Mouse (Mus musculus) cerebellum, adult 11-12 months (tissue): Measurements from ENCODE around the gene Stmnd1.
"Not testable (repeated sequence)": the region's sequence is repeated elsewhere in the genome, so short reads cannot be mapped to it uniquely, and the experiment has no call there.

Source experiments
- DNase-seq: peaks from one replicate; pipeline ENCODE4 v3.0.0; 2022

The Stmnd1 gene

DNA sequence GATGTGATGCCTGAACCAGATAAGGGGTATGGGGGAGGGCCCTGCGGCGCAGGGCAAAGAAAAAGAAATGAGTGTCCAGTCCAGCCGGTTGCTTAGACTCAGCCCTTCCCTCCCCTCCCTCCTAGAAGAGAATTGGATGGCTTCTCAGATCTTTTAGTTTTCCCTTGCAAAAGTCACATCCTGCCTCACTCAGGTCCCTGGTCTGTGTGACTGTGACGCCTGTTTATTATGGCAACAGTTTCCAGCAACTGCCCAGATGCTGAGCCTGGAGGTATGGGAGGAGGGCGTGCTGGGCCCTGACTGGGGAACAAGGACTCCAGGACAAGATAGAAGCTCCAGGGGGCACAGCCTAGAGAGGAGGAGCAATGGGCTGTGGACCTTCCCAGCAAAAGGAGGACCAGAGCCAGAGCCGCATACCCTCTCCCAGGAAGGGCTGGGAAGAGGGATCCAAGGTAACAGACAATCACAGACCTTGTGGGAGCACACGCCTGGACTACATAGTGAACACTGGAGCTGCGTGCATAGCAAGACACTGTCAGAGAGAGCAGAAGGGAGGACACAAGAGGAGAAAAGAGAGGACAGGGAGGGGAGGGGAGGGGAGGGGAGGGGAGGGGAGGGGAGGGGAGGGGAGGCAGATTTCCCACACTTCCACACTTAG, at the start of gene Stmnd1:
Gene Stmnd1, plus strand, starts transcription at position 269 of the 658 bp plus-strand sequence.
- no peak for DNase-seq

DNA sequence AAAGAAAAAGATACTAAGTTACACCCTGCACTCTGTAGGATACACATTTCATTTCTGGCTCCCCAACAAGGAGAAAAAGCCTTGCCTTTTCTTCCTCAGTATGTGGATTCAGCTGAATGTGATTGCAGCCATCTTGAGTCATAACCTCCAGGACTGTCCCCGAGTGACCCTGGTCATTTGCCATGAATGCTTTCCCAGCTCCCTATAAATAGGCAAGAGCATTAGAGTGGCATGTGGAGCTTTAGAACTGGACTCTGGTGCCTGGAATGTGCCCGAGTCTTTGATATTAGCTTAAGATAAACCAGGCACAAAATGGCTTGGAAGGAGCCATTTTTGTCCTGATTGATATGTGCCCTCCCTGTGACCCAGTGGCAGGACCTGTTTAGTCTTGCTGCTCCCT, 46.6 kb upstream of the Stmnd1 start:
- DNase-seq, result no peak

DNA sequence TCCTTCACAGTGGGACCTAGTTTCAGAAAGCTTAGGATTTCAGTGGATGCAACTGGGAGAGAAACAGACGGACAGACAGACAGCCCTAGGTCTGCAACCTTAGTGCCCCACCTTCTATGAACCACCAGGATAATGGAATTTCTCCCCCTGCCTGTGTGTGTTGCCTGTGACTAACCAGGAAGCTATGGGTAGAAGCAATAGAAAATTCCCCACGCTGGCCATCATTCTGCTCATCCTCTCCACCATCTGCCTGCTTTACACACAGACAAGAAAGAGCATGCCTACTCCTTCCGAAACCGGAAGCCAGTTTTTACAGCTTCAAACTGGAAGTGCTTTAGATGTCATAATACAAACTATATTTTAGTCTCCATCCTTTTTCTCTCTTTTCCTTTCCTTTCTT, 46.0 kb upstream of the Stmnd1 start:
- DNase-seq, result no peak

DNA sequence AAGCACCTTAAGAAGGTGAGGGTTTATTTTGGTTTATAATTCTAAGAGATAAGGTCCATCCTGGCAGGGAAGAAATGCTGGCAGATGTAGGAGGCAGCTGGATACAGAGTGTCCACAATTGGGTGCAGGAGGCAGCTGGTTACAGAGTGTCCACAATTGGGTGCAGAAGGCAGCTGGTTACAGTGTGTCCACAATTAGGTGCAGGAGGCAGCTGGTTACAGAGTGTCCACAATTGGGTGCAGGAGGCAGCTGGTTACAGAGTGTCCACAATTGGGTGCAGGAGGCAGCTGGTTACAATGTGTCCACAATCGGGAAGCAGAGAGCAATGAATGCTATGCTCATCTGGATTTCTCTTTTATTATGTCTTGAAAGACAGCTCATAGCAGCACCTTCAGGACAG, 44.8 kb upstream of the Stmnd1 start:
- DNase-seq, result not testable (repeated sequence)

DNA sequence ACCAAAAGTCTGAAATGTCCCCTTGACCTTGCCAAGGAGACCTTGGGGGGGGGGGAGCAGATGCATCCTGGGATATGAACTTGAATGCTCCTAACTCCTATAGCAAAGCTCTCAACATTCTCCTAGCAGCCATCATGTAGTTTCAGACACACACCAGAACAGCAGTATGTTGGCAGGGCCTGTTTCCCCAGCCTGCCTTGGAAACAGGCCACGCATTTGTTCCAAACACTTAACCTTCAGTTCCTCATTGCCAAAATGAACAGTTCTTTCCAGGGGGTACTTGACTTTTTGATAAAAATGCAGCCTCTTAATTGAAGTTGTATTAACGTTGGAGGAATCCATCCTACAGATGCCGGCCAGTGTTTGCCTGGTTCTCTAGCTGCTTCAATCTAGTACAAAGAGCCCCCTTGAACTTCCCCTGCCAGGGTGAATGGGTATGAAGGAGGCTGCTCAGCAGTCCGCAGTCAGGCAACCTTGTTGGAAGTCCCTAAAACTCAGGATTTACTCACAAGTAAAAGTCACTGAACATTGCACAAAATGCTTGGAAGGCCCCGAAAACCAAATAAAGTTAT, 41.9 kb upstream of the Stmnd1 start:
- DNase-seq, result no peak

DNA sequence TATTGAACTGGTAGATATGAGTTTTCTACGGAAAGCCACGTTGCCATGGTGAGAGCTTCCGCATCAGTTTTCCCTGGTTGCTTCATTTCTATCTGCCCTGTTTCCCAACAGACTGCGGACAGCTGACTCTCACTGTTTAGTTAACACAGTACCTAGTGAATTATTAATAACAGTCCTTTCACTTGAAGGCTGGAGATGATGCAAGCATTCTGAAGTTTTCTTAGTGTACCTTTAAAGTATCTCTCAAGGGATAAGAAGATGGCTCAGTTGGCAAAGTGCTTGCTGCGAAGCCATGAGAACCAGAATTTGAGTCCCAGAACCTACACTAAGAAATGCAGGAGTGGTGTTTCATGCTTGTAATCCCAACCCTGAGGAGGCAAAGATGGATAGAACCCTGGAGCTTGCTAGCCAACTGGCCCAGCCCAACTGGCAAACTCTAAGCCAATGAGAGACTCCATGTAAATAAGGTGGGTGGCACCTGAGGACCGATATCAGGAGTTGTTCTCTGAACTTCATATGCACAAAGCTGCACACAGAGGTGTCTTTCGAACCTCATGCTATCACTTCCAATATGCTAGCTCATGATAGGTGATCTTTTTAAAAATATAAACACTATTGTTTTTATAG, 35.7 kb upstream of the Stmnd1 start:
- no peak for DNase-seq

DNA sequence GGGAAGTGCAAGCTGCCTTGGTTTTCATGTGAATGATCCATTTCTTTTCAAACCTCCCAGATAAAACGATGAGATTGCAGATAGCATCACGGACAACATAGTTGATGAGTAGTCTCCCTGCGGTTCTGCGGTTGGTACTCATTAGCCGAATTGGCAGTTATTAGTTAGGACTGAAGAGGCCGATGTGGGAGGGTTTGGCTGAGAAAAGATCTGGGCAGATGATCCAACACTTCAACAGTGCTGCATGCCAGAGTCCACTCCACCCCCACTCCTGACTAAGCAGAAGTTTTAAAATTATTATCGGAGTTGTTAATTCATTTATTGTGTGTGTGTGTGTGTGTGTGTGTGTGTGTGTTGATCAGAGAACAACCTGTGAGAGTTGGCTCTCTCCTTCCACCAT, 34.7 kb upstream of the Stmnd1 start:
- no peak for DNase-seq

DNA sequence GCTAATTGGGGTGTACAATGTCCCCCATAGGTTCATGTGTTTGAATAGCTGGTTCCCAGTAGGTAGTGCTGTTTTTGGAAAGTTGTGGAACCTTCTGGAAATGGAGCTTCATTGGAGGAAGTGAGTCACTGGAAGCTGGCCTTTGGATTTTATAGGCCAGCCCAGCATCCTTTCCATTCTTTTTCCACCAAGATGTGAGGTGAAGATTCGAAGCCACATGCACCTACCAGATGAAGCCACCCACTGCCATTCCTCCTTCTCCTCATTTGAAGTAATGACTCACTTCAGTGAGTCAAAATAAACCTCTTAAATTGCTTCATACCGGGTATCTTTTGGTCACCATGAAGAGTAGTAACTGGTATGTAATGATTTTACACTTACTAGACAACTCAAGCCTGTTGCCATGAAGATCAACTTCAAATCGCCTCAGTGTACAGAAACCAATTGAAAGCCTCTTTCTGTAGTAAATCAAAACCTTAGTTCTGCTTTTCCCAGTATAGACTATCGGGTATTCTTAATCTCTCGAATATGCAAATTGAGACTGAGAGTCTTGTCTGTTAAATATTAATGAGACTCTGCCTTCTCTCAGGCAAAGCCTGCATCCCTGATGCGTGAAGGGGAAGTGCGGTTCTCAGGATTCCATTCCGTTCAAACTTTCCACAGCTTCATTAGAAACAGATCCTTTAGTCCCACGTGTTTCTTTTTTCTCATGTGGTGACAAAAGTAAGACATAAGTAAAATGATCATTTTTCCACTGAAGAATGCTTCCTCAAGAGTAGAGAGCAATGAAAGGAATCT, 31.9 kb upstream of the Stmnd1 start:
- no peak for DNase-seq

DNA sequence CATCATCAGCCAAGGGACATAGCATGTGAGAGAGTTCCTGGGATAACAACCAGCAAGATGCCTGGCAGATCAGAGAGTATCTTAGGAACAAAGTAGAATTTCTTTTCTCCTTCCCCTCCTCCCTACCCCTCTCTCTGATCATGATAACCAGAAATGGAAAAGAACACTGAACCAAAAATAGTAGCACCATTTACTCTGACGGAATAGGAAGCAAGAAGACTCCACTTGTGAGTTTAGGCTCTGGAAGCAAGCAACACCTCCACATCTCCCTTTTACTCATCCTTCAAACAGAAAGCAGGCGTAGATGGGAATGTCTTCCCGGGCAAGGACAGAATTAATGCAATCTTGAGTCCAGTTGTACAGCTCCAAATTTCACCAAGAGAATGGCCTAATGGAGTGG, 19.8 kb upstream of the Stmnd1 start:
- DNase-seq, result no peak

DNA sequence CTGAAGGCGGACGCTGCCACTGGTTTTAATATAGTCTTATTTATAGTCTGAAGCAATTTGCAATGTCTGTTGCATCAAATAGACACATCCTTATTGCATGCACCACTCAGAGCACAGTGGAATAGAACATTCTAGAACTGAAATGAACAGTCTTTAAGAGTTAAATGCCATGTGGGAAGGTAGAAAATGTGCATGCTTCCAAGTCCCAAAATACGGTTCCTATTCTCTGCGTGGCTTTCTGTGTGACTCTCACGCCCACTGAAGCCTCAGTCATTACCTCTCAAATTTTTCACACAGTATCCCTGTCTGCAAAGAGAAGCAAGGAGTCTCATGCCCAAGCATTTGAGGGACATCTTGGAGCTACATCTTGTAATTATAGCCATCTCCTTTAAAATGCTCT, 19.4 kb upstream of the Stmnd1 start:
- DNase-seq, result no peak

DNA sequence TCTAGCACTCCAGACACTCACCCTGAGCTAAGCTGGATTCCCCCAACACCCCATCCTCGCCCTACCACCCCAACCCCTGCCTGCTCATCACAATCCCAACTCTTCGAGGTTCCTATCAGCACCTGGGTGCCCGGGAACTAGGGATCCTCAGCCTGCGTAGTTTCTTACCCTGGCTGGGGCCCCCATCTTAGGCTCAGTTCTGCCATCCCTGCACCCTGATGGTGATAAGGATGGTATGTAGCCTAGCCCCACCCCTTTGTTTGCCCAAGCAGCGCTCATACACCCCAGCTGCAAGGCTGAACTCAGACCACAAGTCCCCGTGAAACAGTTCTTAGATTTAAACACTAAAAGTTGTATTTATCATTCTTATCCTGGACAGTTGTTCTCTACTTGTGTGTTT, 17.9 kb upstream of the Stmnd1 start:
- no peak for DNase-seq

DNA sequence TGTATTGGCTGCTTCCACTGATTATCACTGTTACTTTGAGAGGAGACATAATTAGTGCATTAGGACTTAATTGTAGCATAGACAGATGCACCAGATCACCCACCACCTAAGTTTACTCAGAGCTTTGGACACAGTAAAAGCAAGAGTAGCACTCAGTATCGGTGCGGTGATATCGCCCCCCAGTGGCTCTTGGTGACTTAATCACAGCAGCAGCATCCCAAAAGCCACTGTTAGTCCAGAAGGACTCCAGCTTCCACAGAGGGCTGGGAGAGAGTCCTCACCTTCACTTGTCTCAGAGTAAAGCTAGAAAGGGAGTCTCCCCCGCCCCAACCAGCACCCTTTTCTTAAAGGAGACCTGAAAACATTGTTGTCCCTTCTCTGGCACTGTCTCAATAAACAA, 15.7 kb upstream of the Stmnd1 start:
- DNase-seq, result peak; percentile 7

DNA sequence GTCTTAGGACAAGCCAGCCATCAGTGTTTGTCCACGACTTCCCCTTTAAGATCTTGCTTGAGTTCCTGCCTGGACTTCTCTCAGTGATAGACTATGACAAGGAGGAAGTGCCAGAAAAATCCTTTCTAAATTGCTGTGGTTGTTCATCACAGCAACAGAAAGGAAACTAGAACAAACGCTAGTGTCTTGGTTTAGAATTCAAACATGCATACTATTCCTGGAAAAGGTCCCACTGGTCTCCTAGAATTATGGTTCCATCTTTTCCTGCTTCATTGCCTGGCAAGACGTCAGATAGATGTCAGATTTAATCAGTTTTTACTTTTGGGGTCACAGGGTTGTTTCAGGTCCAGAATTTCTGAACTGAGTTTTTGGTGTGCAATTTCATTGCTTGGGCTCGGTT, 14.0 kb upstream of the Stmnd1 start:
- no peak for DNase-seq

DNA sequence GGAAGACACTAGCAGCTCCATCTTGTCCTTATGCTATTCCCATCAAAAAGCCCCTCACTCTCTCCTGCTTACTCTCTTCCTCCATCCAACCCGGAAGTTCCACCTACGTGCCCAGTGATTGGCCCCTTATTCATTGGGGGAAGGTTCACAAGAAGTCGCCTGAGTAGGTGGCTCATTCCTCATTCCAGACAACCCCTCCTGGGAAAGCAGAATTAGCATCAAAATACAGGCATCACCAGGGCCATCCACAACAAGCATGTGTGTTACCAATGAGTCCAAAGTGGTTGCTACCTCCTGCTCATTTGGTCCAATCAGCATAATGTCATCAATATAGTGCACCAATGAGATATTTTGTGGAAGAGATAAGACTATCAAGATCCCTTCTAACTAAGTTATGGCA, 12.3 kb upstream of the Stmnd1 start:
- no peak for DNase-seq

DNA sequence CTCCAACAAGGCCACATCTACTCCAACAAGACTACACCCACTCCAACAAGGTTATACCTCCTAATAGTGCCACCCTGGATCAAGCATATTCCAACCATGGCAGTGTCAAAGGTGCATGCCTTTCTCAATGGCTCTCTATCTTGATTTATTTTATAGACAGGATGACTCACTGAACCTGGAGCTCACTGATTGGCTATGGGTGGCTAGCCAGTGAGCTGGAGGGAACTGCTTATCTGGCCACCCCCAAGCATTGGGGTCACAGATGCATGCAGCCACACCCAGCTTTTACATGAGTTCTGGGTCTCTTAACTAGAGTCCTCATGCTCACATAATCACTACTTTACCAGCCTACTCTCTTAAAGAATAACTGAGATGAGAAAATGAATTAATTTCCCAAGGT, 5.7 kb upstream of the Stmnd1 start:
- no peak for DNase-seq

DNA sequence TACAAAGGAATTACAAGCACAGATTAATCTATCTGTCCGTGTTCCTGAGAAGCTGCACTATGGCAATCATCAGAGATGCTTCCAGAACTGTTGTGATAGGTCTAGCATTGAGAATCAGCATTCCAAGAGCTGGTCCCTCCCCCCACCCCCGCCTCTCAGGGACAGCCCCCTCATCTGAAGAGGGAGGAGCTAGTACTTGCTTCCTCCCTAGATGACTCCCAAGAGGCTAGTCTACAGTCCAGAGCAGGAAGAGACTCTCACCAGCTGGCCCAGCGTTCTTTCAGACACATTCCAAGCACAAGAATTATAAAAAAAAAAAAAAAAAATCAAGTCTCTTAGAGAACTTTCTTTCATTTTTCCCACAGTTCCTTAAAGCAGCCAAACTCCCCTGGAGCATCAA, 5.2 kb upstream of the Stmnd1 start:
- no peak for DNase-seq

DNA sequence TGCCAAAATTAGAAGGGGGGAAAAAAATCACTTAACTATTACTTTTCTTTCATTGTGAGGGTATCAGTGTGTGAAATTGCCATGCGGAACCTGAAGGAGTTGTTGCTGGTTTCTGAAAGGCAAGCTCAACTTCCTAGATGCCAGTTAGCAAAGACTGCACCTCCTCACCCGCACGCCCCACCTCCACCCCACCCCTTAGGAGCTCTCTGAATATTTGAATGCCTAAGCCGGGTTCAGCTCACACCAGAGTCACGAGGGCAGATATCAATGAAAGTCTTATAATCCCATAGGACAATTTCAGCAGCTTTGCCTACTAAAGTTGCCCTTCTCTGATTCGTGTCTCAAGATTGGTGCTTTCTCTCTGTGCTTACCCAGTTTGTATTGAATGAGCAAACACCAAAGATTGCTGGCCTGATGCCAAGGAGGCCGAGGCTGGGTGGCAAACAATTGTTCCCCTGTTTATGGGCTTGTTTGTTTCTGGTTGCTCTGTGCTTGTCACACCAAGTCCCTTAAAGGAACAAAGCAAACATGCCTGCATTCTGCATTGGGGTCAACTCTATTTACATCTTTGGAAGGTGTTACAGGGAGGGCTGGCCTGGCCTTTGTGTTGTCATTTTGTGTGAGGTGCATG, 4.6 kb upstream of the Stmnd1 start:
- DNase-seq, result no peak

DNA sequence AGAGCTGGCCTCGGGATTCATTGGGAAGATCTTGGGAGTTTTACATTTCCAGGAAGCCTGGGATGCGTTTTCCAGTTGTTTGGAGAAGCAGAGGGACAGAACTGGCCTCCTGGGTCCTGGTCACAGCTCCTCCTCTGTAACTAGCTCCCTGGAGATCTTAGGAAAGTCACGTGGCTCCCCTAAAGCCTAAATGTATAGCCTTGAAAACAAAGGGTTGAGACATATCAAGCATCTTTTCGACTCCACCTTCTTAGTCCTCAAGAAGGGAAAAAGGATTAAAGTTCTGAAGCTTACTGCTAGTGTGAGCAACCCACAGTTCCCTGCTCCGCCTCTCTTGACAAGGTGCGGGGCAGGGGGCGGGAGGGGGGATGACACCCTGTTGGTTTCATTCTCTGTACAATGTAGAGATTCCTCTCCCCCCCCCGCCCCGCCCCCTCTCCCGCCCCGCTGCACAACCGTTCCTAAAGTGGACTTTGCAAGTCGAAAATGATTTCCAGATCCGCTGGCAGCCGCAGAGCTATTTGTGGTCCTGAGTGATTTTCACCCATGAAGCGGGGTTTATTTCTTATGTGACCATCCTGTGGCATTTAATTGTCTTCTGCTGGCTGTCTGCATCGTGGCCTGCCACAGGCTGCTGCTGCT, 589 bp upstream of the Stmnd1 start:
- no peak for DNase-seq

DNA sequence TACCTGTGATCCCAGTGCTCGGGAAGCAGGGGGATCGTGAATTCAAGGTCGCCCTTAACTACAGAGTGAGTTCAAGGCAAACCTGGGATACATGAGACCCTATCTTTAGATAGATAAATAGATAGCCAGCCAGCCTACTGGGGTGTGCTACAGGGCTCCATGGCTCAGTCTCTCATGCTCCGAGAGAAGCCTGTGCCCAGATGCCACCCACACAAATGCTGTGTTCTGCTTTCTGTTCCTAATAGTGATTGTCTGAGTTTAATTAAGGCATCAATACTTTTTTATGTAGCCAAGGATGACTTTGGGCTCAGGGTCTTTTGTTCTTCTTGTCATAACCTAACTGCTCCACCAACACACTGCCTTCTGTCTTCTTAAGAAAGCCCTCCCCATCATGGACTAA, 2.2 kb downstream of the Stmnd1 start:
- no peak for DNase-seq

DNA sequence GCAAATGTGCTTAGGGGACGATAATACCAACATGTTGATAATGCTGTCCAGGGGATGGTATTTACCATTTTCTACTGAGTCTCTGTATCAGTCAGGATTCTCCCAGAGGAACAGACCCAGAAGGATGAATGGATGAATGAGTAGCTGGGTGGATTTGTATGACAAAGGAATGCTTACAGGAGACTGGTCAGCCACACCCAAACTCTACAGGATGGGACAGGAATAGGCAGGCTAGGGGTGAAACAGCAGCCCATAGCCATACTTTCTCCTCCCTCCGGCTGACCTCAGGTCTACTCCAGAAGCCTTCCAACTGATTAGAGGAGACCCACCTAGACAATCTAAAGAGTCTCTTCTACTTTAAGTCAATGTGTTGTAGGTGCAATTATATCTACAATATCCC, 9.0 kb downstream of the Stmnd1 start:
- no peak for DNase-seq

DNA sequence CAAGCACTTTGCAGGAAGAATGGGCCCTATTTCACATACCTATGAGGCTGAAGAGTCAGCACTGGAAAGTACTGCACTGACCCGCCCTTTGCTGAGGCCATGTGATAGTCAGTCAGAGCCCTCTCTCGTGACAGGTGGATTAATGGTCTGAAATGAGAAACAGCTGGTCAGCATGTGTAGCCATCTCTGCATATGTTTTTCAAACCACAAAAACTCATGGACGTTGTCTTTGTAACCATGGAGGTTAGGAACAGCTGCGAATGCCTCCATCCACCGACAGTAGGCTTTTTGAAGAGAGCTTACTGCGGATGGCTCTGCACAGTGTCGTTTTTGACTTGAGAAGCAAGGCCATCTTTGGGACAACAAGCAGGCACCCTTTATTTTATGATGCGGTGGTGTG, 14.3 kb downstream of the Stmnd1 start:
- no peak for DNase-seq

DNA sequence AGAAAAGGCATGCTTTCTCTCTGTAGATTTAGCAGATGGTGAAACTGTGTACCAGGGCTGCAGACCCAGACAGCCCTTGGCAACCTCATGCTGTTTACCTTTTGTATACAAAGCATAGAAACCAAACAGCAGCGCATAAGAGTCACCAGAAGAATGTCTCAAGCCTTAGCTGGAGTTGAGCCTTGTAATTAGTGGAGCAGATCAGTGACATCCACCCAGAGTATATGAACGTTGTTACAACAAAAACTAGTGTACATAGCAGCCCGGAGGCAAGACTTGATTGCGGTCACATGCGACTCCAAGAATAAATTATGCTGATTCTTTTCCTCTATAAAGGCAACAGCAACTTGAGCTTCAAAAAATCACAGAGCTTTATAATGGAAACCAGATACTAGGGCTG, 14.9 kb downstream of the Stmnd1 start:
- no peak for DNase-seq

DNA sequence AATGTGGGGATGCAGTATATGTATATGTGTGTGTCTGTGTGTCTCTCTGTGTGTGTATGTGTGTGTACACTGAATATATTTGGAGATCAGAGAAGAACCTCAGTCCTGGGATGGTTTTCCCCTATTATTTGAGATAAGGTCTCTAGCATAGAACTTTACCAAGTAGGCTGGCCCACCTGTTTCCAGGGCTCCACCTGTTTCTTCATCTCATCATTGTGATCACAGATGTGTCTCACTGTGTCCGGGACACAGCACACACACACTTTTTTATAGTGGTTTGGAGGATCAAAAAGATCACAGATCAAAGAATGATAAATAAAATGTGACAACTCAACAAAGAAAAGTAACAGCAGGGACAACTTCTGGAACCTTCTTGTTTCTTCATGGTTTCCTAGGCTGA, 17.0 kb downstream of the Stmnd1 start:
- no peak for DNase-seq
